Mouse (Mus musculus) liver, adult 2 months (tissue): ENCODE results near the gene Pde7b. TPM values are rescaled to one million over a fixed set of nuclear protein-coding genes. Genes with fewer than 3 reads are reported as not detected.

ENCODE experiments used
- DNase-seq: peaks from one replicate; pipeline ENCODE4 v3.0.0-alpha.2; 2011; ENCODE audit warnings: low read depth, low spot score; ENCODE audit errors: extremely low read depth
- H3K27ac ChIP-seq: fragments of 200-500 bp; replicated peaks from 2 replicates; pipeline ENCODE4 v1.5.1; 2012; ENCODE audit warnings: low read depth, mild to moderate bottlenecking, control low read depth, inconsistent platforms, low read length; ENCODE audit not compliant: insufficient read depth
- H3K27me3 ChIP-seq: fragments of 200-500 bp; 2 replicates; pipeline ENCODE4 v1.6.1; 2012; ENCODE audit warnings: mild to moderate bottlenecking, moderate library complexity, low read length, inconsistent platforms; ENCODE audit not compliant: control insufficient read depth, insufficient read depth
- H3K36me3 ChIP-seq: fragments of 200-500 bp; 2 replicates; pipeline ENCODE4 v1.6.1; 2012; ENCODE audit warnings: low read length, inconsistent platforms; ENCODE audit not compliant: control insufficient read depth, insufficient read depth
- H3K4me1 ChIP-seq: fragments of 200-500 bp; 2 replicates; pipeline ENCODE4 v1.6.1; 2011; ENCODE audit warnings: low read length; ENCODE audit not compliant: control insufficient read depth, insufficient read depth
- H3K4me3 ChIP-seq: fragments of 200-500 bp; 2 replicates; pipeline ENCODE4 v1.5.1; 2011; ENCODE audit warnings: low read depth, mild to moderate bottlenecking, control low read depth, low read length, moderate library complexity; ENCODE audit not compliant: insufficient read depth
- H3K79me2 ChIP-seq: fragments of 200-500 bp; 2 replicates; pipeline ENCODE4 v1.6.1; 2012; ENCODE audit warnings: inconsistent platforms, mild to moderate bottlenecking, low read length, moderate library complexity; ENCODE audit not compliant: control insufficient read depth, insufficient read depth
- H3K9ac ChIP-seq: fragments of 200-500 bp; 2 replicates; pipeline ENCODE4 v1.6.1; 2012; ENCODE audit warnings: low read depth, mild to moderate bottlenecking, control low read depth, inconsistent platforms, low read length
- CTCF ChIP-seq: fragments of 200-500 bp; IDR thresholded peaks from 2 replicates; pipeline ENCODE4 v1.5.1; 2011; ENCODE audit warnings: low read depth, low read length, control low read depth
- POLR2A ChIP-seq: fragments of 200-500 bp; IDR thresholded peaks from 2 replicates; pipeline ENCODE4 v1.6.1; 2011; ENCODE audit warnings: low read length, control low read depth; ENCODE audit not compliant: insufficient read depth; ENCODE audit errors: extremely low read depth
- WGBS: fragments of 180-500 bp; shearing (Covaris S2); methylation state at CpG from one replicate; pipeline ENCODE4 v1.1.7; 2018; 5-methylcytosine and 5-hydroxymethylcytosine counted together
- polyA plus RNA-seq: library from polyadenylated mRNA; depleted of rRNA; stranded (reverse); fragments of >200 nt; gene quantifications from 2 replicates; pipeline ENCODE4 v1.2.3, GENCODE M21; 2012
- total RNA-seq: library from RNA; depleted of rRNA; stranded (reverse); fragments of >200 nt; gene quantifications from 2 replicates; pipeline ENCODE4 v1.2.3, GENCODE M21; 2014

The Pde7b gene
- total and polyA plus RNA-seq, 2 experiments: 3.1 to 7.9 TPM

DNA sequence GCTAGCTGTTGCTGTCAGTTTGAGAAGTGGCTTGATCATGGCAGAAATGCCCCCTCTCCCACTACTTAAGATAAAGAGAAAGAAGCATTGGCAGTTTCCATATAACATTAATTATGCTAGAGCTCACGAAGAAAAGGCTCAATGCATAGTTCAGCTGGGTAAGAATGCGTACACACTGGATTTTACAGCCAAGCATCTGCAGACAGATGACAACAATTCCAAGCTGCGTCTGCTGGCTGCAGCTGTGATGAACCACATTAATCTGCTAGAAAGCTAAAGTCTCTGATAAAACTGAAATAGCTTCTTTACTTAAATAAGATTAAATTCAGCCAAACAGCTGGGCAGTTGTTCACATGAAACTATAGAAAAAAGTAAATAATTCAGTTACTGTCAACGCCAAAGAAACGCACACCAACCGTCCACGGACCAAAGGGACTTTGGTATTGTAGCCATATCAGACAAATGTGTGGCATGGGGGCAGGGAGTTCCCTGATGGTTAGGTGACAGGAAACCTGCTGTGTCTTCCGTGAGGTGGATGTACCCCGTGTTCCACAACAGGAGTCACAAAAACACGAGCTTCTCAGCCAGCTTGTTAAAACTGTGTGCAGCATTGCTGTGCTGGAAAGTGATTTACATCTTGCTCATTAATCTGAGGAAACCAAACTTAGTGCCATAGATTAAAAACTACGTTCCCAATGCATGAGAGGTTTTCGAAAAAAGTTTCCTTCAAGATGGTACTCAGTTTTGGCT lies 326.1 kb downstream of the Pde7b start:
- Histone ChIP-seq H3K4me1 (no peaks in the 10 kb centered on the region), H3K79me2 (no peaks in the 10 kb centered on the region), H3K4me3 (no peak overlapping the region), H3K27ac (no peak overlapping the region), H3K9ac (no peak overlapping the region), H3K27me3 (no peaks in the 10 kb centered on the region), H3K36me3 (peaks cover 3% of the 10 kb centered on the region; the same call in 1 of the 2 replicates)
- no peak for DNase-seq
- 78% methylated on average over 12 of the region's 12 CpGs for WGBS
- TF ChIP-seq POLR2A (no peak), CTCF (no peak)

DNA sequence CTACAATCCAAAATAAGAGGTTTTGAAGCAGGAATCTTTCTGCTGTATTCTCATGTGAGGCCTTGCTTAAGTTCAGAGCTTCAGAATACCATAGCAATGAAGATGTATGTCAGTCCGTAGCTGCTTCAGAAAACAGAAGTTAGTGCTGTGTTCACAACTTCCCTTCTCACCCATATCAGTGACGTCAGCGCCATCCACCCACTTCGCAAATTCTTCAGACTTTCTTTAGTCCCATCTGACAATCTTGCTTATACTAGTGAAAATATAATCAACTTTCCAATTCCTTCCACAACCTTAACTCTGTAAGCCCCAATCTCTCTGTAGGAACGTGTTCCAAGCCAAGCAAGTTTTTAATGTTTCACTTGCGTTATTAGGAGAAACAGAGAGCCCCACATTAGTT lies 326.7 kb downstream of the Pde7b start:
- no peak overlapping the region for H3K4me3 ChIP-seq
- peak; percentile 9 for DNase-seq
- no peak overlapping the region for H3K9ac ChIP-seq
- H3K4me1 ChIP-seq: no peaks in the 10 kb centered on the region
- H3K79me2 ChIP-seq: no peaks in the 10 kb centered on the region
- peaks cover 3% of the 10 kb centered on the region; the same call in 1 of the 2 replicates for H3K36me3 ChIP-seq
- TF ChIP-seq POLR2A (no peak), CTCF (no peak)
- H3K27me3 ChIP-seq: no peaks in the 10 kb centered on the region
- no peak overlapping the region for H3K27ac ChIP-seq
- 75% methylated on average over 6 of the region's 6 CpGs for WGBS

DNA sequence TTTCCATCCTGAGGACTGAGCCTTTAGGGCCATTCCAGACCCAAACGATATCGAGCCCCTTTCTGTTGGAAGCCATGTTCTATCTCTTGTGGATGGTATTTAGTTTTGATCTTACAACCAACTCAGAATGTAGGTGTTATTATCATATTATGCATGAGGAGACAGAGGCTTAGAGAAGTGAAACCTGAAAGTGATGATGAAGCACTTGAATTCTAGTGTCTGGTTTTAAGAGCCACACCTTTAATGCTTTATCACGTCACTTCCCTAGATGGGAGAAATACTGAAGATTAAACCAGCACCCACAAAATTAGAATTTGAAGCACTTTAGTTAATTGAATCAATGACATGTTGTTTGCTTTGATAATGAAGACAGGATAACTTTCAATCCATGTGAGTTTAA lies 329.1 kb downstream of the Pde7b start:
- no peaks in the 10 kb centered on the region for H3K79me2 ChIP-seq
- TF ChIP-seq POLR2A: no peak
- TF ChIP-seq CTCF: no peak
- H3K27ac ChIP-seq: no peak overlapping the region
- H3K4me1 ChIP-seq: no peaks in the 10 kb centered on the region
- H3K9ac ChIP-seq: no peak overlapping the region
- no peak for DNase-seq
- H3K27me3 ChIP-seq: no peaks in the 10 kb centered on the region
- WGBS: 94% methylated on average over 3 of the region's 3 CpGs
- H3K4me3 ChIP-seq: no peak overlapping the region
- H3K36me3 ChIP-seq: peaks cover 3% of the 10 kb centered on the region; the same call in 1 of the 2 replicates

DNA sequence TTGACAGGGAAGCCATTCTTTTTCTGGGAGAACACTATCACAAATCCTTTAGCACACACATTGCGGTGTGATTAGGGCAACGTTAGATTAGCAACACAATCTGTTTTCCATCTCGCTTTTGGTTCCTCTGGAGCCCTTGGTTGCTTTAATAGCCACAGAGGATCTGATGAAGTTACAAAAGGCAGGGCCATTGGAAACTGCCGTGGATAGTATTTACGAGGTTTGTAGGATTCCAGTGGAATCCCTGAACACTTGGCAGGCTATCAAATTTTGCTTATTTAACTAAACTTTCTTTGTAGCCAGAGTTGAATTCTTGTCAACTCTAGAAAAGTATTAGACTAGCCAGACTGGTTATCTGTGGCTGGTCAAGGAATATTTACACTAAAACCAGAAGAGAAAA lies 330.1 kb downstream of the Pde7b start:
- DNase-seq: no peak
- no peaks in the 10 kb centered on the region for H3K79me2 ChIP-seq
- no peak overlapping the region for H3K9ac ChIP-seq
- peaks cover 3% of the 10 kb centered on the region; the same call in 1 of the 2 replicates for H3K36me3 ChIP-seq
- 66% methylated on average over 5 of the region's 5 CpGs for WGBS
- no peak overlapping the region for H3K4me3 ChIP-seq
- no peak for TF ChIP-seq CTCF
- no peak for TF ChIP-seq POLR2A
- H3K27me3 ChIP-seq: no peaks in the 10 kb centered on the region
- no peaks in the 10 kb centered on the region for H3K4me1 ChIP-seq
- no peak overlapping the region for H3K27ac ChIP-seq

DNA sequence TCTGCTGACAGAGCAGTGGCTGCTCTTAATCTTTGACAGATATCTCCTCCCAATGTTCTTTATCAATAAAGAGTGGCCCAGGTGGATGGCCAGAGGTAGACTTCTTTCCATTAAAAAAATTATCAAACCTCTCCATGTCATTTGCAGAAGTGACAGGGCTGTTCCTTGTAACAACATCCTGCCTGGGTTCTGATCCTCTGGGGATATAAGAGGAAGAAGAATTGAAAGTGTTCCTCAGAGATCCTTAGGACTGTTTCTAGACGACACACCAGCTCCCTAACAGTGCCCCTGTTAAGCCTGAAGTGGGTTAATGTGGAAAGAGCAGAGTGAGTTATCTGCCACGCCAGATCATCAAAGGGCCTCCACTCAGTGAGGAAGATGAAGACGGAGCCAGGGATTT lies 334.3 kb downstream of the Pde7b start:
- H3K79me2 ChIP-seq: no peaks in the 10 kb centered on the region
- WGBS: 67% methylated on average over 3 of the region's 3 CpGs
- no peak for DNase-seq
- no peaks in the 10 kb centered on the region for H3K4me1 ChIP-seq
- TF ChIP-seq CTCF (no peak), POLR2A (no peak)
- no peak overlapping the region for H3K9ac ChIP-seq
- H3K36me3 ChIP-seq: no peaks in the 10 kb centered on the region
- no peaks in the 10 kb centered on the region for H3K27me3 ChIP-seq
- H3K27ac ChIP-seq: no peak overlapping the region
- no peak overlapping the region for H3K4me3 ChIP-seq

DNA sequence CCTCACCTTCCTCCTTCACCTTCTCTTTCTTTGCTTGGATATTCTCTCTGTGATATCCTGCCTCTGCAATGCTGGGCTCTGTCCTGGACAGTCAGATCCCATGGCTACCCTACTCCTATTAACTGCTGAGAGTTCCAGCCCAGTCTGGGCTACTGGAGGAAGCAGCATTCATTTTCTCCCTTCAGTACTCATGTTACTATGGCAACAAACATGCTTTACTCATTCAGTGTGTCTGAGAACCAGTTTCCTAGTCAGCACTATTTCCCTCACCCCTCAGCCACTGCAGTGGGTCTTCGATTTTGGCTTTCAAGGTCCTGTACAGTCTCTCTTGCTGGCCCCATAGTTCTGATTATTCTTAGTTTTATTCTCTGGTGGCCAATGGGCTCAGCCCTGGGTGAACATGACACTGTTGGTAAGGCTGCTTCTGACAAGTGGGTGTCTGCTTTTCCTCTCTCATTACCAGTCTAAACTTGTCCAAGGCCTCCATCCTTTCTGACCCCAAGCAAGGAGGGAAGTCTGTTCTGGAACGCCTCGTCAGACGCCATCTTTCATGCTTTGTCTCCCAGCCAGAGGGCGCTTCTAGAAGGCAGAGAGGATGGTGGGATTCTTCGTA lies 342.0 kb downstream of the Pde7b start:
- Histone ChIP-seq H3K4me1 (no peaks in the 10 kb centered on the region), H3K27me3 (no peaks in the 10 kb centered on the region), H3K79me2 (no peaks in the 10 kb centered on the region), H3K27ac (no peak overlapping the region), H3K36me3 (no peaks in the 10 kb centered on the region), H3K4me3 (no peak overlapping the region), H3K9ac (no peak overlapping the region)
- no peak for DNase-seq
- no peak for TF ChIP-seq CTCF
- no peak for TF ChIP-seq POLR2A
- WGBS: 91% methylated on average over 6 of the region's 6 CpGs
